Mouse (Mus musculus) limb, embryonic 10.5 days (tissue): ENCODE results near the gene Nprl3. TPM values are rescaled to one million over a fixed set of nuclear protein-coding genes. Genes with fewer than 3 reads are reported as not detected.
"Not testable (repeated sequence)": the region's sequence is repeated elsewhere in the genome, so short reads cannot be mapped to it uniquely, and the experiment has no call there.

Experiments used
- DNase-seq: peaks from one replicate; pipeline ENCODE4 v3.0.0-alpha.2; 2017; ENCODE audit warnings: low spot score
- H3K27ac ChIP-seq: fragments of 300-500 bp; sonication (generic); 2 replicates; pipeline ENCODE4 v1.5.1; 2016; ENCODE audit warnings: mild to moderate bottlenecking
- H3K27me3 ChIP-seq: fragments of 300-500 bp; sonication (generic); 2 replicates; pipeline ENCODE4 v1.6.1; 2016; ENCODE audit warnings: low read depth, mild to moderate bottlenecking; ENCODE audit not compliant: poor library complexity, severe bottlenecking
- H3K36me3 ChIP-seq: fragments of 300-500 bp; sonication (generic); 2 replicates; pipeline ENCODE4 v1.6.1; 2016; ENCODE audit warnings: mild to moderate bottlenecking, moderate library complexity
- H3K4me1 ChIP-seq: fragments of 300-500 bp; sonication (generic); 2 replicates; pipeline ENCODE4 v1.6.1; 2016
- H3K4me3 ChIP-seq: fragments of 300-500 bp; sonication (generic); 2 replicates; pipeline ENCODE4 v1.5.1; 2016; ENCODE audit warnings: mild to moderate bottlenecking, moderate library complexity
- H3K9me3 ChIP-seq: fragments of 300-500 bp; sonication (generic); replicated peaks from 2 replicates; pipeline ENCODE4 v1.6.1; 2016; ENCODE audit warnings: mild to moderate bottlenecking
- WGBS: fragments of 180-500 bp; shearing (Covaris S2); methylation state at CpG from one replicate; pipeline ENCODE4 v1.1.7; 2016; 5-methylcytosine and 5-hydroxymethylcytosine counted together
- polyA plus RNA-seq: library from polyadenylated mRNA; unstranded; fragments of >200 nt; fragmentation: Nextera tagmentation; extraction: Ambion mirVana; gene quantifications from 2 replicates; pipeline ENCODE4 v1.2.1, GENCODE M21; 2016

Gene Nprl3
- polyA plus RNA-seq, 1 experiment from 2014 or later = 51.8 TPM

GRCm38 (mm10) chr11:32215372-32216162 is 51.9 kb downstream of the Nprl3 start:
- H3K27me3 ChIP-seq = no peaks in the 10 kb centered on the region
- H3K4me3 ChIP-seq = no peak overlapping the region
- H3K9me3 ChIP-seq = no peaks in the 10 kb centered on the region
- 92% methylated on average over 18 of the region's 18 CpGs for WGBS
- peaks cover 55% of the 10 kb centered on the region for H3K36me3 ChIP-seq
- H3K27ac ChIP-seq = no peak overlapping the region
- peaks cover 16% of the 10 kb centered on the region for H3K4me1 ChIP-seq
- DNase-seq = no peak

GRCm38 (mm10) chr11:32210623-32211022 is 56.9 kb downstream of the Nprl3 start:
- Histone ChIP-seq H3K4me1 (peaks cover 10% of the 10 kb centered on the region), H3K9me3 (no peaks in the 10 kb centered on the region), H3K4me3 (no peak overlapping the region), H3K27me3 (no peaks in the 10 kb centered on the region), H3K36me3 (peaks cover 88% of the 10 kb centered on the region), H3K27ac (no peak overlapping the region)
- DNase-seq = no peak
- WGBS = 88% methylated on average over 9 of the region's 9 CpGs

- Histone ChIP-seq H3K27me3 (peaks cover 4% of the 10 kb centered on the region; the same call in 1 of the 2 replicates), H3K36me3 (peaks cover 36% of the 10 kb centered on the region), H3K4me3 (peak within 1 kb of the TSS; percentile 75), H3K4me1 (peaks cover 17% of the 10 kb centered on the region), H3K9me3 (no peaks in the 10 kb centered on the region), H3K27ac (peak within 1 kb of the TSS; percentile 83)
- peak; percentile 94 for DNase-seq
- WGBS = under 1% methylated on average over 52 of the region's 52 CpGs
Observed at GRCm38 (mm10) chr11:32205058-32205873, 62.2 kb downstream of the Nprl3 start, which contains the start of gene Snrnp25. Gene Snrnp25, plus strand, starts transcription at chr11:32205415.

GRCm38 (mm10) chr11:32201922-32202685 is 65.4 kb downstream of the Nprl3 start:
- H3K4me1 ChIP-seq = peaks cover 23% of the 10 kb centered on the region
- no peak for DNase-seq
- 87% methylated on average over 11 of the region's 11 CpGs for WGBS
- H3K9me3 ChIP-seq = no peaks in the 10 kb centered on the region
- H3K4me3 ChIP-seq = no peak overlapping the region
- no peak overlapping the region for H3K27ac ChIP-seq
- peaks cover 4% of the 10 kb centered on the region for H3K36me3 ChIP-seq
- peaks cover 18% of the 10 kb centered on the region for H3K27me3 ChIP-seq

- not testable (repeated sequence) for DNase-seq, H3K36me3 ChIP-seq, H3K4me3 ChIP-seq, H3K9me3 ChIP-seq, H3K27ac ChIP-seq
- Histone ChIP-seq H3K4me1 (peaks cover 16% of the 10 kb centered on the region), H3K27me3 (peaks cover 23% of the 10 kb centered on the region)
- 67% methylated on average over 1 of the region's 1 CpGs for WGBS
Observed at GRCm38 (mm10) chr11:32200992-32201391, 66.5 kb downstream of the Nprl3 start.

- 68% methylated on average over 10 of the region's 10 CpGs for WGBS
- H3K9me3 ChIP-seq = no peaks in the 10 kb centered on the region
- no peak within 1 kb of the TSS; the same call in 1 of the 2 replicates for H3K27ac ChIP-seq
- DNase-seq = no peak
- H3K4me1 ChIP-seq = peaks cover 13% of the 10 kb centered on the region
- H3K36me3 ChIP-seq = no peaks in the 10 kb centered on the region
- no peak within 1 kb of the TSS for H3K4me3 ChIP-seq
- peaks cover 26% of the 10 kb centered on the region for H3K27me3 ChIP-seq
Observed at GRCm38 (mm10) chr11:32200075-32200601, 67.4 kb downstream of the Nprl3 start, which contains the start of gene Il9r. Gene Il9r, minus strand, starts transcription at chr11:32200279.

DNA sequence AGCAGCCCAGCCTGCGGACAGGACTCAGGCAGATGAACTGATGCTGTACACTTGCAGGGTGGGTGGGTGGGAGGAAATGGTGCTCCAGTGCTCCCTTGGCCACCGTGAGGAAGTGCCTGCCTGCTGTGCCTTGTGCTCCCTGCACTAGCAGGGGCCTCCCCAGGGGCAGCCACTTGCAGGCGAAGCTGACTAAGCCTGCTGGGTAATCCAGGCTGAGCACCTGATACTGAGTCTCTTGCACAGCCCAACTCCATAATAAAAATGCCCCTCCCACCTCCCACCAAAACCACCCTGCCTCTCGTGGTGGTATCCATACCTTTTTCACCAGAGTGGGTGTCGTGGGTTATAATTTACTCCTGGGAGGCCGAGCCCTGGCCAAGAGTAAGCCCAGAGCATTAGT is 68.3 kb downstream of the Nprl3 start:
- no peak for DNase-seq
- H3K27ac ChIP-seq = no peak overlapping the region; the same call in 1 of the 2 replicates
- H3K27me3 ChIP-seq = peaks cover 31% of the 10 kb centered on the region
- no peak overlapping the region for H3K4me3 ChIP-seq
- H3K4me1 ChIP-seq = peaks cover 6% of the 10 kb centered on the region
- no peaks in the 10 kb centered on the region for H3K9me3 ChIP-seq
- H3K36me3 ChIP-seq = no peaks in the 10 kb centered on the region
- WGBS = 54% methylated on average over 6 of the region's 6 CpGs

DNA sequence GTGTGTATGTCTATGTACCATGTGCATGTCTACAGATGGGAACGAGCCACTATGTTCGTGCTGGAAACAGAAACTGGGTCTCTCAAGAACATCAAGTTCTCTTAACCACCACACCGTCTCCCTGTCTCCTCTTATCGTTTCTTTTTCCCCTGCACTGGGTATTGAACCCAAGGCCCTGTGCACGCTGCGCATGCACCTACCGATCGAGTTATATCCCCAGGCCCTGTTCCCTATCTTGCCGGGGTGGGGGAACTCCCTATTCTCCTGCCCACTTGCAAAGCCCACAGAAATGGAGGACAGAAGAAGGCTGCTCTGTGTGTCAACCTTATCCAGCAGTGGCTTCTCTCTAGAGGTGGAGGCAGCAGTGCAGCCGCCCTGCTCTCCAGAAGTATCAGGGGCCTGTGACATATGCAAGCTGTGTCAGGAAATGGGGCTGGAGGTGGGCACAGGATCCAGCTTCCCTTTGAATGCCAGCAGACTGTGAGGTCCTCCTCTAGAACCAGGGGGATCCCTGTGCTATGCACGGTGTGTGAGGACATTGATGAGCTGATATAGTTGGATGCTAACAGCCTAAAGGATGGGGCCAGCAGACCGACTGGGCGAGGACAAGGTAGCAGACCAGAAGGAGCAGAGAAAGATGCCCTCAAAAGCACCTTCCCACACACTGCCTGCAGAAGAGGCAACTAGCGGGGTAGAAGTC is 69.1 kb downstream of the Nprl3 start:
- H3K27me3 ChIP-seq = peaks cover 30% of the 10 kb centered on the region
- H3K4me3 ChIP-seq = no peak overlapping the region
- no peak for DNase-seq
- H3K9me3 ChIP-seq = no peaks in the 10 kb centered on the region
- H3K4me1 ChIP-seq = peaks cover 6% of the 10 kb centered on the region
- no peaks in the 10 kb centered on the region for H3K36me3 ChIP-seq
- no peak overlapping the region for H3K27ac ChIP-seq
- 69% methylated on average over 14 of the region's 14 CpGs for WGBS

DNA sequence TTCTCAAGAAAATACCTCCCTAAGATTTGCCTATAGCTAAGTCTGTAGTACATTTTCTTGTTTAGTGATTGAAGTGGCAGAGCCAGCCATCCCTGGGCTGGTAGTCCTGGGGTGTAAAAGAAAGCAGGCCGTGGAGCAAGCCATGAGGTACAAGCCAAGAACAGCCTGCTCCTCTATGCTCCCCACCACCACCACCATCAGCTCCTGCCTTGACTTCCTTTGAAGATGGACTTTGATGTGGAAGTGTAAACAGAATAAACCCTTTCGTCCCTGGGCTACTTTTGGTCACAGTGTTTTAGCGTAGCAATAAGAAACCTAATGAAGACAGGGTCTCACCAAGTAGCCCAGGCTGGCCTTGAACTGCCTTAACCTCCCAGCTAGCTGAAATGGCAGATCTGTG is 69.7 kb downstream of the Nprl3 start:
- no peak overlapping the region for H3K27ac ChIP-seq
- WGBS = 29% methylated on average over 3 of the region's 3 CpGs
- no peak overlapping the region for H3K4me3 ChIP-seq
- no peak for DNase-seq
- peaks cover 28% of the 10 kb centered on the region for H3K27me3 ChIP-seq
- H3K9me3 ChIP-seq = no peaks in the 10 kb centered on the region
- H3K36me3 ChIP-seq = no peaks in the 10 kb centered on the region
- peaks cover 11% of the 10 kb centered on the region for H3K4me1 ChIP-seq

- no peak for DNase-seq
- no peaks in the 10 kb centered on the region for H3K9me3 ChIP-seq
- no peaks in the 10 kb centered on the region for H3K36me3 ChIP-seq
- H3K4me1 ChIP-seq = peaks cover 16% of the 10 kb centered on the region
- no peak overlapping the region for H3K4me3 ChIP-seq
- no peak overlapping the region for H3K27ac ChIP-seq
- H3K27me3 ChIP-seq = peaks cover 28% of the 10 kb centered on the region
- 73% methylated on average over 6 of the region's 6 CpGs for WGBS
Observed at GRCm38 (mm10) chr11:32196727-32197126, 70.8 kb downstream of the Nprl3 start.

DNA sequence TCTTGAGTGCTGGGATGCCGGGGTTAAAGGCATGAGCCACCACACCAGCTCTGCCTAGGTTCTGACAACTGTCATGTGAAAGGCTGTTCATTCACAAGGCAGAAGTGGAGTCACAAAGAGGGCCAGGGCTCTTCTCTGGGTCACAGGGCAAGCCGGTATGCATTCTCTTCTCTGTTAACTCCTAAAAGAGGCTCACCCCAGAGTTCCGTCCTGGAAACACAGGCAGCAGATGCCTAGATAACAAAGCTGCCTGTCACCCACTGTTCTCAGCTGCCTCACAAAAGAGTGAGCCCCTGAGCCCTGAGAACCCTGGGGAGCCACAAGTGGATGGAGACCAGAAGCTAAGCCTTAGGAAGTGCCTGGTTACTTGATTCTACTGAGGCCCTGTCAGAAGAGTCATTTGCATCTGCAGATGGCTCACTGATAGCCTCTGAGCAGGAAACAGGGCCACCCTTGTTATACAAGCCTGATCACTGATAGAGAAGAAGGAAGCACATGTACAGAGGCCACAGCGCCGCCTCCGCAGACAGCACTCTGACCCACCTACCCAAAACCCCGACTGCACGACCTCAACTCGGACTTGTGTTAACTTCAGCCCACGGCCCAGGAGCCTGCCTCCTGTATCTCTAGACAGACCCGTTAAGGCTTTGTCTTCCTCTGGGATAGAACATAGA is 71.5 kb downstream of the Nprl3 start:
- H3K27me3 ChIP-seq = peaks cover 28% of the 10 kb centered on the region
- DNase-seq = no peak

More for the DNA sequence above, 71.5 kb downstream of the Nprl3 start:
- Histone ChIP-seq H3K36me3 (no peaks in the 10 kb centered on the region), H3K9me3 (no peaks in the 10 kb centered on the region), H3K4me3 (no peak overlapping the region), H3K27ac (no peak overlapping the region), H3K4me1 (peaks cover 16% of the 10 kb centered on the region)
- WGBS = 40% methylated on average over 11 of the region's 11 CpGs
